Mouse (Mus musculus) MEL (cell line): ENCODE measurements around the gene Msantd3. TPM values are rescaled to one million over a fixed set of nuclear protein-coding genes. Genes with fewer than 3 reads are reported as not detected.

Source experiments
- DNase-seq: peaks from one replicate; pipeline ENCODE4 v3.0.0; 2011; ENCODE audit warnings: low read depth, low spot score
- H3K27ac ChIP-seq: 2 replicates; pipeline ENCODE4 v1.5.1; 2012; ENCODE audit warnings: low read depth, mild to moderate bottlenecking, control low read depth, low read length, moderate library complexity; ENCODE audit not compliant: control insufficient read depth
- H3K27me3 ChIP-seq, 2 experiments: fragments of 150-350 bp in 1 of 2; sonication (generic) in 1 of 2; 2 replicates each; pipeline ENCODE4 v1.6.1; 2012; ENCODE audit warnings: low read length in 2 of 2, mild to moderate bottlenecking in 2 of 2, improper control_type of control experiment in 1 of 2, moderate library complexity in 1 of 2; ENCODE audit not compliant: insufficient read depth in 2 of 2, control insufficient read depth in 1 of 2
- H3K36me3 ChIP-seq, 2 experiments: 2 replicates each; pipeline ENCODE4 v1.6.1; 2012 to 2014; ENCODE audit warnings: low read length in 2 of 2, improper control_type of control experiment in 1 of 2, inconsistent platforms in 1 of 2, mild to moderate bottlenecking in 1 of 2; ENCODE audit not compliant: insufficient read depth in 2 of 2, control insufficient read depth in 1 of 2
- H3K4me1 ChIP-seq, 2 experiments: fragments of 150-350 bp in 1 of 2; sonication (generic) in 1 of 2; 2 replicates each; pipeline ENCODE4 v1.6.1; 2012; ENCODE audit warnings: low read length in 2 of 2, improper control_type of control experiment in 1 of 2, mild to moderate bottlenecking in 1 of 2; ENCODE audit not compliant: insufficient read depth in 2 of 2, control insufficient read depth in 1 of 2
- H3K4me3 ChIP-seq, 2 experiments: fragments of 150-350 bp in 1 of 2; sonication (generic) in 1 of 2; 2 replicates each; pipeline ENCODE4 v1.5.1; 2012; ENCODE audit warnings: low read depth in 2 of 2, low read length in 2 of 2, mild to moderate bottlenecking in 2 of 2, moderate library complexity in 2 of 2, control low read depth in 1 of 2, improper control_type of control experiment in 1 of 2; ENCODE audit not compliant: control insufficient read depth in 1 of 2, insufficient read depth in 1 of 2
- H3K79me2 ChIP-seq: 2 replicates; pipeline ENCODE4 v1.6.1; 2012; ENCODE audit warnings: mild to moderate bottlenecking, low read length, moderate library complexity; ENCODE audit not compliant: control insufficient read depth, poor library complexity, insufficient read depth
- H3K9ac ChIP-seq: 2 replicates; pipeline ENCODE4 v1.6.1; 2012; ENCODE audit warnings: low read depth, mild to moderate bottlenecking, control low read depth, low read length, moderate library complexity; ENCODE audit not compliant: control insufficient read depth, poor library complexity, severe bottlenecking
- H3K9me3 ChIP-seq: fragments of 150-350 bp; sonication (generic); replicated peaks from 2 replicates; pipeline ENCODE4 v1.6.1; 2012; ENCODE audit warnings: mild to moderate bottlenecking, low read length, improper control_type of control experiment, moderate library complexity; ENCODE audit not compliant: insufficient read depth
- CHD1 ChIP-seq: IDR thresholded peaks from 2 replicates; pipeline ENCODE4 v1.6.1; 2012; ENCODE audit warnings: low read depth, mild to moderate bottlenecking, inconsistent platforms, low read length, improper control_type of control experiment
- CTCF ChIP-seq, 3 experiments: IDR thresholded peaks in 2 of 3; conservative IDR thresholded peaks in 1 of 3; 2 replicates each; pipeline ENCODE4 v1.5.1; 2011 to 2012; ENCODE audit warnings: low read length in 3 of 3, low read depth in 2 of 3, mild to moderate bottlenecking in 2 of 3, improper control_type of control experiment in 1 of 3, inconsistent platforms in 1 of 3, mixed read lengths in 1 of 3, moderate library complexity in 1 of 3; ENCODE audit not compliant: control insufficient read depth in 1 of 3, insufficient read depth in 1 of 3, poor library complexity in 1 of 3, severe bottlenecking in 1 of 3
- E2F4 ChIP-seq: IDR thresholded peaks from 2 replicates; pipeline ENCODE4 v1.6.1; 2011; ENCODE audit warnings: low read depth, low read length, improper control_type of control experiment, borderline replicate concordance
- ELF1 ChIP-seq: IDR thresholded peaks from 2 replicates; pipeline ENCODE4 v1.6.1; 2014; ENCODE audit warnings: low read depth, mild to moderate bottlenecking, inconsistent platforms, low read length, improper control_type of control experiment, moderate library complexity
- EP300 ChIP-seq, 2 experiments: IDR thresholded peaks; 2 replicates each; pipeline ENCODE4 v1.6.1; 2011; ENCODE audit warnings: improper control_type of control experiment in 2 of 2, low read length in 2 of 2, low read depth in 1 of 2, mild to moderate bottlenecking in 1 of 2
- ETS1 ChIP-seq: IDR thresholded peaks from 2 replicates; pipeline ENCODE4 v1.6.1; 2012; ENCODE audit warnings: low read depth, mild to moderate bottlenecking, inconsistent platforms, low read length, improper control_type of control experiment, moderate library complexity
- GABPA ChIP-seq: IDR thresholded peaks from 2 replicates; pipeline ENCODE4 v1.6.1; 2012; ENCODE audit warnings: low read depth, mild to moderate bottlenecking, inconsistent platforms, low read length, improper control_type of control experiment, moderate library complexity
- HCFC1 ChIP-seq: IDR thresholded peaks from 2 replicates; pipeline ENCODE4 v1.6.1; 2012; ENCODE audit warnings: low read depth, mild to moderate bottlenecking, inconsistent platforms, low read length, improper control_type of control experiment, moderate library complexity
- JUND ChIP-seq: IDR thresholded peaks from 2 replicates; pipeline ENCODE4 v1.6.1; 2011; ENCODE audit warnings: low read depth, mild to moderate bottlenecking, improper control_type of control experiment, low read length
- MAX ChIP-seq: IDR thresholded peaks from 2 replicates; pipeline ENCODE4 v1.6.1; 2011; ENCODE audit warnings: low read length, improper control_type of control experiment
- MAZ ChIP-seq: IDR thresholded peaks from 2 replicates; pipeline ENCODE4 v1.6.1; 2012; ENCODE audit warnings: low read depth, mild to moderate bottlenecking, inconsistent platforms, low read length, improper control_type of control experiment
- NRF1 ChIP-seq: IDR thresholded peaks from 2 replicates; pipeline ENCODE4 v1.6.1; 2014; ENCODE audit warnings: low read depth, mild to moderate bottlenecking, inconsistent platforms, low read length, improper control_type of control experiment, moderate library complexity; ENCODE audit not compliant: poor library complexity, insufficient read depth, severe bottlenecking
- POLR2AphosphoS2 ChIP-seq: IDR thresholded peaks from 2 replicates; pipeline ENCODE4 v1.6.1; 2011; ENCODE audit warnings: low read length, improper control_type of control experiment
- POLR2AphosphoS5 ChIP-seq: IDR thresholded peaks from 2 replicates; pipeline ENCODE4 v1.6.1; 2012; ENCODE audit warnings: low read depth, borderline replicate concordance, mild to moderate bottlenecking, inconsistent platforms, low read length, moderate library complexity, mixed read lengths
- RAD21 ChIP-seq: IDR thresholded peaks from 2 replicates; pipeline ENCODE4 v1.6.1; 2011; ENCODE audit warnings: mild to moderate bottlenecking, low read depth, low read length, improper control_type of control experiment
- TAL1 ChIP-seq: IDR thresholded peaks from 2 replicates; pipeline ENCODE4 v1.6.1; 2012; ENCODE audit warnings: mild to moderate bottlenecking, inconsistent platforms, low read length, moderate library complexity, mixed read lengths
- TCF12 ChIP-seq: IDR thresholded peaks from 2 replicates; pipeline ENCODE4 v1.6.1; 2014; ENCODE audit warnings: low read depth, mild to moderate bottlenecking, inconsistent platforms, low read length, improper control_type of control experiment, moderate library complexity
- UBTF ChIP-seq: IDR thresholded peaks from 2 replicates; pipeline ENCODE4 v1.6.1; 2012; ENCODE audit warnings: low read depth, mild to moderate bottlenecking, inconsistent platforms, low read length, improper control_type of control experiment, moderate library complexity, borderline replicate concordance; ENCODE audit not compliant: insufficient read depth
- ZKSCAN1 ChIP-seq: IDR thresholded peaks from 2 replicates; pipeline ENCODE4 v1.6.1; 2012; ENCODE audit warnings: low read depth, mild to moderate bottlenecking, inconsistent platforms, low read length, improper control_type of control experiment, moderate library complexity
- ZMIZ1 ChIP-seq: IDR thresholded peaks from 2 replicates; pipeline ENCODE4 v1.6.1; 2012; ENCODE audit warnings: low read depth, mild to moderate bottlenecking, inconsistent platforms, low read length, improper control_type of control experiment, moderate library complexity
- ZNF384 ChIP-seq: IDR thresholded peaks from 2 replicates; pipeline ENCODE4 v1.6.1; 2012; ENCODE audit warnings: low read depth, mild to moderate bottlenecking, inconsistent platforms, low read length, improper control_type of control experiment
- polyA plus RNA-seq, 2 experiments: library from polyadenylated mRNA; stranded (reverse) in 1 of 2; unstranded in 1 of 2; fragments of >175 nt in 1 of 2; fragments of >200 nt in 1 of 2; gene quantifications; 2 replicates each; pipeline versions ENCODE4 v1.2.1 to v1.2.4; 2012; ENCODE audit warnings: low replicate concordance in 2 of 2, low read depth in 1 of 2; ENCODE audit not compliant: insufficient read length in 2 of 2, insufficient read depth in 1 of 2, missing spikeins in 1 of 2
- total RNA-seq: library from RNA; depleted of rRNA; stranded (reverse); fragments of 300-350 nt; gene quantifications from 2 replicates; pipeline ENCODE4 v1.2.3, GENCODE M21; 2012

Msantd3 gene
- total and polyA plus RNA-seq, 3 experiments, result not detected

DNA sequence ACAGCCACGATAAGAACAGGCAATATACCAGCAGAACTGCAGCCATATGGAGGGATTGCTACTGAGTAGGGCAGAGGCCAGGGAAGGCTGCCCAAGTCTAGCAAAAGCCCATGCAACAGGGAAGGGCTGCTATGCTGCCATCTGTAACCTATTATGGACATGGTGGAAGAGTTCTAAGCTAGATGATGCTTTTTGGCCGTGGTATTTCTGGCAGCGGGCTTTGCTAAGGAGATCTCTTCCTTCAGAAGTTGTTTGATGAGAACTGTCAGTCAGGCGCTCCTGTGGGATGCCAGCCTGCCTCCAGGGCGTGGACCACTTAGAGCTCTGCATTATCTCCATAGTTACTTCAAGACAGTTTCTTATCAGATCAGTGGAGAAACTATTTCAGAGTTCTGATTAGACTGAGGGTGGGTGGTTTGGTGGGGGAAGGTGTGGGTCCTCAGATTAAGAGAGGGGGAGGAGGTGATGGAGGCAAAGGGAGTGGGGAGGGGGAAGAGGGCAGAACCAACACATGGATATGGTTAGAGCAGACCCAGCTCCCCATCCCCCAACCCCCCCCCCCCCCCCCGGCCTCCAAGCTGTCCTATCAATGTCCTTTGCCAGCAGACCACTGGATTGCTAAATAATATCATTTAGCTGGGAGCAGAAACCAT, 8.8 kb downstream of the Msantd3 start:
- no peaks in the 10 kb centered on the region for H3K36me3 ChIP-seq
- no peak overlapping the region for H3K27ac ChIP-seq
- H3K4me3 ChIP-seq, result no peak overlapping the region
- TF ChIP-seq ZKSCAN1, result no peak
- no peak for TF ChIP-seq NRF1
- no peak for TF ChIP-seq RAD21
- no peak for TF ChIP-seq GABPA
- no peak for TF ChIP-seq ETS1
- TF ChIP-seq ELF1, result no peak
- no peak for TF ChIP-seq TCF12
- H3K79me2 ChIP-seq, result no peaks in the 10 kb centered on the region
- no peak overlapping the region for H3K9ac ChIP-seq
- no peaks in the 10 kb centered on the region for H3K27me3 ChIP-seq
- H3K4me1 ChIP-seq, result no peaks in the 10 kb centered on the region
- no peaks in the 10 kb centered on the region for H3K9me3 ChIP-seq
- DNase-seq, result no peak

GRCm38 (mm10) chr4:48549661-48550060, 9.9 kb downstream of the Msantd3 start:
- Histone ChIP-seq H3K27me3 (no peaks in the 10 kb centered on the region), H3K9me3 (no peaks in the 10 kb centered on the region), H3K79me2 (no peaks in the 10 kb centered on the region), H3K9ac (no peak overlapping the region), H3K27ac (no peak overlapping the region), H3K4me3 (no peak overlapping the region), H3K36me3 (no peaks in the 10 kb centered on the region), H3K4me1 (no peaks in the 10 kb centered on the region)
- no peak for DNase-seq
- TF ChIP-seq MAZ, result no peak
- TF ChIP-seq MAX, result no peak
- no peak for TF ChIP-seq RAD21
- no peak for TF ChIP-seq ETS1
- TF ChIP-seq ZKSCAN1, result no peak
- no peak for TF ChIP-seq CTCF (IDR thresholded peaks at IDR 0.05 in 2 of 3, conservative IDR thresholded peaks at IDR 0.05 in 1 of 3; ENCODE audit: control insufficient read depth in 1 of 3, insufficient read depth in 1 of 3, low read depth in 2 of 3, low read length in 3 of 3, poor library complexity in 1 of 3, severe bottlenecking in 1 of 3)
- no peak for TF ChIP-seq UBTF
- no peak for TF ChIP-seq CHD1
- TF ChIP-seq TAL1, result no peak
- no peak for TF ChIP-seq JUND
- TF ChIP-seq EP300 (IDR thresholded peaks at IDR 0.05; ENCODE audit: low read depth in 1 of 2, low read length in 2 of 2), result no peak
- no peak for TF ChIP-seq E2F4
- TF ChIP-seq POLR2AphosphoS2, result no peak
- TF ChIP-seq ZMIZ1, result no peak
- no peak for TF ChIP-seq ZNF384
- TF ChIP-seq POLR2AphosphoS5, result no peak
- no peak for TF ChIP-seq HCFC1
- TF ChIP-seq NRF1, result no peak
- TF ChIP-seq ELF1, result no peak
